Mouse (Mus musculus) C2C12 (cell line): ENCODE measurements around the gene Arpc4. TPM values are rescaled to one million over a fixed set of nuclear protein-coding genes. Genes with fewer than 3 reads are reported as not detected.

Source experiments
- H3K27me3 ChIP-seq: one replicate; pipeline ENCODE4 v1.6.1; 2011; ENCODE audit not compliant: control insufficient read depth, insufficient read depth, insufficient read length
- H3K36me3 ChIP-seq: one replicate; pipeline ENCODE4 v1.6.1; 2011; ENCODE audit not compliant: control insufficient read depth, insufficient read depth
- H3K4me3 ChIP-seq: one replicate; pipeline ENCODE4 v1.5.1; 2011; ENCODE audit warnings: mild to moderate bottlenecking, control low read depth; ENCODE audit not compliant: poor library complexity, insufficient read depth, severe bottlenecking
- H3K79me2 ChIP-seq: one replicate; pipeline ENCODE4 v1.6.1; 2011; ENCODE audit not compliant: control insufficient read depth, insufficient read depth
- H3K79me3 ChIP-seq: one replicate; pipeline ENCODE4 v1.6.1; 2011; ENCODE audit warnings: low read depth, control low read depth
- H3ac ChIP-seq: one replicate; pipeline ENCODE3; 2011; ENCODE audit warnings: low read depth; ENCODE audit not compliant: control insufficient read depth, insufficient read length
- CEBPB ChIP-seq: IDR thresholded peaks from one replicate; pipeline ENCODE4 v1.6.1; 2011; ENCODE audit warnings: low read depth, mild to moderate bottlenecking, control low read depth, moderate library complexity
- CTCF ChIP-seq: IDR thresholded peaks from one replicate; pipeline ENCODE4 v1.5.1; 2011; ENCODE audit not compliant: control insufficient read depth, insufficient read depth, insufficient read length
- FOSL1 ChIP-seq: IDR thresholded peaks from one replicate; pipeline ENCODE4 v1.8.0; 2011; ENCODE audit warnings: mild to moderate bottlenecking, low read length; ENCODE audit not compliant: poor library complexity, insufficient read depth, severe bottlenecking
- MAX ChIP-seq: IDR thresholded peaks from one replicate; pipeline ENCODE4 v1.6.1; 2011; ENCODE audit warnings: mild to moderate bottlenecking, control low read depth
- MYOD1 ChIP-seq: IDR thresholded peaks from one replicate; pipeline ENCODE4 v1.6.1; 2011; ENCODE audit warnings: low read depth; ENCODE audit not compliant: control insufficient read depth, insufficient read length
- MYOG ChIP-seq: IDR thresholded peaks from one replicate; pipeline ENCODE4 v1.6.1; 2011; ENCODE audit not compliant: control insufficient read depth, insufficient read length; ENCODE audit errors: extremely low read depth
- USF1 ChIP-seq: IDR thresholded peaks from one replicate; pipeline ENCODE4 v1.6.1; 2011; ENCODE audit warnings: low read depth, mild to moderate bottlenecking, control low read depth, moderate library complexity
- polyA plus RNA-seq: library from polyadenylated mRNA; unstranded; fragments of >200 nt; fragmentation: generic; extraction: Trizol; gene quantifications from one replicate; pipeline ENCODE4 v1.2.1, GENCODE M21; 2012; ENCODE audit warnings: missing spikeins

Gene Arpc4
- polyA plus RNA-seq, 1 experiment: 364 TPM

DNA sequence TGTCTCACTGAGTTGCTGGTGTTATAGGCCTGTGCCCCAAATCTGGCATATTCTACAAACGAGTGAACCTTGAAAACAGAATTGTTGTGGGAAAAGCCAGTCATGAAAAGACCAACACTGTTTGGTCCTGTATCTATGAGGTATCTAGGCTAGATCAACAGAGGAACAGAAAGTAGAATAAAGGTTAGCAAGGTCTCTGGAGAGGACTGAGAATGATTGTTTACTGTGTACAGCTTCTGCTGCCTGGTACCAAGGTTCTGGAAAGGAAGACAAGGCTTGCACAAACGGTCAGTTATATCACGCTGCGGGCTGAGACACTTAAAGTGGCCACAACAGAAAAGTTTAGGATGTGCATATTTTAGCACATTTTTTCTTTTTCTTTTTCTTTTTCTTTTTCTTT is 48.8 kb downstream of the Arpc4 start:
- Histone ChIP-seq H3K79me2 (no peaks in the 10 kb centered on the region), H3K36me3 (no peaks in the 10 kb centered on the region), H3K4me3 (no peak overlapping the region), H3K27me3 (peaks cover 8% of the 10 kb centered on the region), H3K79me3 (no peaks in the 10 kb centered on the region), H3ac (no peak overlapping the region)
- TF ChIP-seq CEBPB (no peak), USF1 (no peak), MYOG (no peak), FOSL1 (no peak), MAX (no peak), CTCF (no peak), MYOD1 (no peak)

- no peaks in the 10 kb centered on the region for H3K79me3 ChIP-seq
- no peaks in the 10 kb centered on the region for H3K36me3 ChIP-seq
- TF ChIP-seq CTCF (no peak), MYOG (no peak), FOSL1 (no peak), MAX (peak; percentile 91), MYOD1 (no peak), USF1 (peak; percentile 65)
- no peak overlapping the region for H3ac ChIP-seq
- H3K27me3 ChIP-seq: peaks cover 8% of the 10 kb centered on the region
- H3K4me3 ChIP-seq: no peak overlapping the region
- no peaks in the 10 kb centered on the region for H3K79me2 ChIP-seq
These were observed 49.5 kb downstream of the Arpc4 start for GRCm38 (mm10) chr6:113427397-113427796.

GRCm38 (mm10) chr6:113428006-113428405 is 50.1 kb downstream of the Arpc4 start:
- Histone ChIP-seq H3K79me3 (no peaks in the 10 kb centered on the region), H3K4me3 (no peak overlapping the region), H3K27me3 (peaks cover 10% of the 10 kb centered on the region), H3K79me2 (no peaks in the 10 kb centered on the region), H3ac (no peak overlapping the region), H3K36me3 (no peaks in the 10 kb centered on the region)
- TF ChIP-seq MAX (no peak), FOSL1 (no peak), USF1 (no peak), MYOG (no peak), MYOD1 (no peak), CTCF (no peak), CEBPB (no peak)

DNA sequence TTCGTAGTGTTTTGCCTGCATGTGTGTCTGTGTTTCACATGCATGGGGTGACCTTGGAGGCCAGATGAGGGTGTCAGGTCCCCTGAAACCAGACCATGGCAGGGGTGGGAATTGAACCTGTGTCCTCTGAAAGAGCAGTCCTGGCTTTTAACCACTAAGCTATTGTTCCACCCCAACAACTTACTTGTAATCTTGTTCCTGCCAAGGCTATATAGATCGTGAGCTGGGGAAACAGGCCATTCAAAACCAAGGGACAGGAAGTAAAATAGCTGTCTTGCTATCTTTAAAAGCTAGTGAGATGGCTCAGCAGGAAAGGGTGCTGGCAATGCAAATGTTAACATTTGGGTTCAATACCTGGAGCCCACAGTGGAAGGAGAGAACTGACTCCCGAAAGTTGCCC is 52.0 kb downstream of the Arpc4 start:
- TF ChIP-seq CTCF (no peak), CEBPB (no peak), MAX (no peak), MYOG (no peak)
- no peak overlapping the region for H3ac ChIP-seq
- H3K79me3 ChIP-seq: no peaks in the 10 kb centered on the region
- no peaks in the 10 kb centered on the region for H3K79me2 ChIP-seq
- H3K27me3 ChIP-seq: peaks cover 12% of the 10 kb centered on the region
- H3K36me3 ChIP-seq: no peaks in the 10 kb centered on the region
- H3K4me3 ChIP-seq: no peak overlapping the region

GRCm38 (mm10) chr6:113430846-113431245 is 52.9 kb downstream of the Arpc4 start:
- Histone ChIP-seq H3ac (no peak overlapping the region), H3K79me3 (no peaks in the 10 kb centered on the region), H3K36me3 (no peaks in the 10 kb centered on the region), H3K79me2 (no peaks in the 10 kb centered on the region), H3K27me3 (peaks cover 9% of the 10 kb centered on the region), H3K4me3 (no peak overlapping the region)
- no peak for TF ChIP-seq USF1
- no peak for TF ChIP-seq CEBPB
- TF ChIP-seq MAX: no peak
- no peak for TF ChIP-seq MYOD1
- TF ChIP-seq MYOG: no peak
- no peak for TF ChIP-seq CTCF
- no peak for TF ChIP-seq FOSL1

DNA sequence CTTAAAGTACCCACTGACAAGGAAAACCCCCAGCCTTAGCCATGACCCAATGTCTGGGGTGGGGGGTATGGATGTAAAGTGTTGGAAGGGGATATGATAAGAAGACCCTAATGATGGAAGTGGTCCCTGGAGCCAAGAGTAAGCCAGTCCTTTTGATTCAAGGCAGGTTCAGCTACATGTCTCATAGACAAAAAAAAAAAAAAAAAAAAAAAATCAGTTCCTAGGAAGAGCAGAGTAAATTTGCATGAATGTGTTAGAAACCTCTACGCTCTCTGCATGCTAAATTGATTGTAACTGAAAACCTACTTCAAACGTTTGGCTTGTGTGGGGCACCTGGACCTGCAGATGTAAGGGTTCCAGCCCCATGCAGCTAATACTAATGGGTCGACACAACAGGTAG is 53.9 kb downstream of the Arpc4 start:
- Histone ChIP-seq H3K79me2 (no peaks in the 10 kb centered on the region), H3K79me3 (no peaks in the 10 kb centered on the region), H3ac (no peak overlapping the region), H3K27me3 (peaks cover 9% of the 10 kb centered on the region), H3K4me3 (no peak overlapping the region), H3K36me3 (no peaks in the 10 kb centered on the region)
- TF ChIP-seq MYOG: no peak
- no peak for TF ChIP-seq CTCF
- no peak for TF ChIP-seq CEBPB
- no peak for TF ChIP-seq MYOD1
- no peak for TF ChIP-seq FOSL1
- no peak for TF ChIP-seq USF1
